Mouse (Mus musculus) lung, postnatal 0 days (tissue): ENCODE results near the gene Mkrn1. TPM values are rescaled to one million over a fixed set of nuclear protein-coding genes. Genes with fewer than 3 reads are reported as not detected.

Experiments
- ATAC-seq: fragments of 200-750 bp; cut with Nextera tagmentation; 2 replicates; pipeline ENCODE4 v1.8.0; 2017; ENCODE audit warnings: moderate library complexity
- DNase-seq: peaks from one replicate; pipeline ENCODE4 v3.0.0-alpha.2; 2016; ENCODE audit warnings: low spot score
- H3K27ac ChIP-seq: fragments of 300-500 bp; sonication (generic); 2 replicates; pipeline ENCODE4 v1.5.1; 2014; ENCODE audit warnings: antibody characterized with exemption, mild to moderate bottlenecking, low read length, mixed read lengths
- H3K27me3 ChIP-seq: fragments of 300-500 bp; sonication (generic); replicated peaks from 2 replicates; pipeline ENCODE4 v1.6.1; 2014; ENCODE audit warnings: low read length, mixed read lengths; ENCODE audit not compliant: insufficient read depth
- H3K36me3 ChIP-seq: fragments of 300-500 bp; sonication (generic); 2 replicates; pipeline ENCODE4 v1.6.1; 2014; ENCODE audit warnings: low read length, mixed read lengths; ENCODE audit not compliant: insufficient read depth
- H3K4me1 ChIP-seq: fragments of 300-500 bp; sonication (generic); 2 replicates; pipeline ENCODE4 v1.6.1; 2014; ENCODE audit warnings: antibody characterized with exemption, low read depth, low read length, mixed read lengths; ENCODE audit not compliant: insufficient read depth
- H3K4me2 ChIP-seq: fragments of 300-500 bp; sonication (generic); replicated peaks from 2 replicates; pipeline ENCODE4 v1.6.1; 2014; ENCODE audit warnings: low read depth, mild to moderate bottlenecking, low read length, moderate library complexity, mixed read lengths
- H3K4me3 ChIP-seq: fragments of 300-500 bp; sonication (generic); 2 replicates; pipeline ENCODE4 v1.5.1; 2014; ENCODE audit warnings: low read depth, low read length
- H3K9ac ChIP-seq: fragments of 300-500 bp; sonication (generic); replicated peaks from 2 replicates; pipeline ENCODE4 v1.6.1; 2014; ENCODE audit warnings: low read depth, mild to moderate bottlenecking
- H3K9me3 ChIP-seq: fragments of 300-500 bp; sonication (generic); 2 replicates; pipeline ENCODE4 v1.6.1; 2016; ENCODE audit warnings: low read length, mixed read lengths
- CTCF ChIP-seq: IDR thresholded peaks from 2 replicates; pipeline ENCODE4 v1.5.1; 2016; ENCODE audit warnings: antibody characterized with exemption, mild to moderate bottlenecking
- EP300 ChIP-seq: IDR thresholded peaks from 2 replicates; pipeline ENCODE4 v1.6.1; 2016; ENCODE audit warnings: antibody characterized with exemption, mild to moderate bottlenecking, control low read depth
- WGBS: fragments of 180-500 bp; shearing (Covaris S2); extraction: QIAGEN DNeasy Blood & Tissue Kit; methylation state at CpG from one replicate; pipeline ENCODE4 v1.1.7; 2014; 5-methylcytosine and 5-hydroxymethylcytosine counted together
- polyA plus RNA-seq: library from polyadenylated mRNA; unstranded; fragments of >200 nt; fragmentation: Nextera tagmentation; extraction: Ambion mirVana; gene quantifications from 2 replicates; pipeline ENCODE4 v1.2.1, GENCODE M21; 2015

Gene Mkrn1
- polyA plus RNA-seq: 125 and 127 TPM in 2 replicates

DNA sequence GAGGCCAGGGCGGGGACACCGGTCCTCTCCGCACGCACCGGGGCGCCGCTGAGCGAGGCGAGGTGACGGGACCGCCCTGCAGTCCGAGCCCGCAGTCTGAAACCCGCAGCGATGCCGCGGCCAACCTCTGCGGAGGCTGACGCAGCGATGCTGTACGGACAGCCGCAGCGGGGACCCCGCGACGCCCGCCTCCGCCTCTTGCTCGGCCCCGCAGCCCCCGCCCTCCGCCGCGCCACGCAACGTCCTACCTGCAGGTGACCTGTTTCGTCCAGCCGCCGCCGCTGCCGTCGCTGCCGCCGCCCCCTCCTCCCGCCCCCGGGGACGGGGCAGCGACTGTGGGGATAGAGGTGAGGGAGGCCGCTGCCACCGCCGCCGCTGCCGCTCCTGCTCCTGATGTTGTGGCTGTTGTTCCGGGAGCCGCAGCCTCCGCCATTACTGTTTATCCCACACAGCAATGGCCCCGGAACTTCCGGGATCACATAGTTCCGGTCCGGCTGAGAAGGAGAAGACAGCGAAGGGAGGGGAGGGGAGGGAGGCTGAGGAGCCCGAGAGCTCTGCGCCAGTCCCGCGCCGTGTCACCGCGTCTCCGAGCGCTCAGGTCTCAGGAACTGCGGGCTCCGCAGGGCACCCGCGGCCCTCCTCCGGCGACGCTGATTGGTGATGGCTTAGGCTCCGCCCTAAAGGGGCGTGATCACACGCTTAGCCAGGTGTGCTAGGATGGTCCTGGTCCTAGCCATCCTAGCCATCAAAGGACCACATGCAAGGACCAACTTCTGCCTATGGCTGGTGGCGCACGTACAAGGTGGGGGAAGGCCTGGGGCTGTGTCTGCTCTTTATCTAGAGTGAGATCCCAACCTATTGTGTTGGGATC is at the start of gene Mkrn1:
TSS of gene Mkrn1 (minus strand) at position 612 of the 871 bp plus-strand sequence.
- H3K36me3 ChIP-seq: no peaks in the 10 kb centered on the region
- ATAC-seq (peak; percentile 91), DNase-seq (peak; percentile 90)
- TF ChIP-seq CTCF: peak; percentile 18
- TF ChIP-seq EP300: no peak
- H3K4me1 ChIP-seq: peaks cover 4% of the 10 kb centered on the region; the same call in 1 of the 2 replicates
- peak within 1 kb of the TSS; percentile 80 for H3K4me2 ChIP-seq
- WGBS: 1% methylated on average over 70 of the region's 82 CpGs
- H3K4me3 ChIP-seq: peak within 1 kb of the TSS; percentile 97
- H3K27me3 ChIP-seq: no peaks in the 10 kb centered on the region
- peak within 1 kb of the TSS; percentile 86 for H3K27ac ChIP-seq
- peak within 1 kb of the TSS; percentile 84 for H3K9ac ChIP-seq
- no peaks in the 10 kb centered on the region for H3K9me3 ChIP-seq

GRCm38 (mm10) chr6:39469427-39469826 is 49.2 kb upstream of the Mkrn1 start:
- no peaks in the 10 kb centered on the region for H3K27me3 ChIP-seq
- 90% methylated on average over 5 of the region's 5 CpGs for WGBS
- no peak overlapping the region for H3K27ac ChIP-seq
- no peak overlapping the region for H3K9ac ChIP-seq
- no peaks in the 10 kb centered on the region for H3K4me1 ChIP-seq
- H3K36me3 ChIP-seq: 0 out of 2 replicates have a peak, but pooled peaks cover 7% of the 10 kb centered on the region
- DNase-seq: no peak
- H3K4me3 ChIP-seq: no peak overlapping the region
- H3K4me2 ChIP-seq: no peak overlapping the region
- no peak for ATAC-seq
- H3K9me3 ChIP-seq: no peaks in the 10 kb centered on the region
- TF ChIP-seq CTCF: no peak

- ATAC-seq (peak; percentile 73), DNase-seq (peak; percentile 91)
- Histone ChIP-seq H3K27me3 (no peaks in the 10 kb centered on the region), H3K36me3 (no peaks in the 10 kb centered on the region), H3K4me2 (no peak overlapping the region), H3K27ac (no peak overlapping the region), H3K9me3 (no peaks in the 10 kb centered on the region), H3K9ac (no peak overlapping the region), H3K4me1 (no peaks in the 10 kb centered on the region), H3K4me3 (no peak overlapping the region)
- TF ChIP-seq CTCF (peak; percentile 92), EP300 (no peak)
- WGBS: 48% methylated on average over 16 of the region's 16 CpGs
Measured at GRCm38 (mm10) chr6:39462621-39463538, 42.6 kb upstream of the Mkrn1 start.

DNA sequence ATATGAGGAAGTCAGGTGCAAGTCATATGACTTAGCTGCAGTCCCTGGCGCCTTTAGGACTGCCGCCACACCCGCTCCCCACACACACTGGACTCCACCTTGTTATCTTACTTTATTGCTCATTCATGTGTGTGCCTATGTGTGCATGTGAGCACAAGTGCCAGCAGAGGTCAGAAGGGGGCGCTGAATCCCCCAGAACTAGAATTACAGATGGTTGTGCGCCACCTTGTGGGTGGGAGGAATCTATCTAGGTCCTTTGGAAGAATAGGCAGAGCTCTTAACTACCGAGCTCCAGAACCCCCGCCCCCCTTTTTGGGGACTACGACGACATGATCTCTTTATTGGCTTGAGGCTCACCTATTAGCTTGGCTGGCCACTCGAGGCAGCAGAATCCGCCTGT is 39.8 kb upstream of the Mkrn1 start:
- no peaks in the 10 kb centered on the region for H3K9me3 ChIP-seq
- ATAC-seq (no peak), DNase-seq (no peak)
- no peaks in the 10 kb centered on the region for H3K27me3 ChIP-seq
- WGBS: 97% methylated on average over 11 of the region's 11 CpGs
- H3K27ac ChIP-seq: no peak overlapping the region
- no peak for TF ChIP-seq EP300
- no peak for TF ChIP-seq CTCF
- H3K9ac ChIP-seq: no peak overlapping the region
- no peak overlapping the region for H3K4me2 ChIP-seq
- H3K36me3 ChIP-seq: no peaks in the 10 kb centered on the region
- H3K4me1 ChIP-seq: no peaks in the 10 kb centered on the region
- H3K4me3 ChIP-seq: no peak overlapping the region

DNA sequence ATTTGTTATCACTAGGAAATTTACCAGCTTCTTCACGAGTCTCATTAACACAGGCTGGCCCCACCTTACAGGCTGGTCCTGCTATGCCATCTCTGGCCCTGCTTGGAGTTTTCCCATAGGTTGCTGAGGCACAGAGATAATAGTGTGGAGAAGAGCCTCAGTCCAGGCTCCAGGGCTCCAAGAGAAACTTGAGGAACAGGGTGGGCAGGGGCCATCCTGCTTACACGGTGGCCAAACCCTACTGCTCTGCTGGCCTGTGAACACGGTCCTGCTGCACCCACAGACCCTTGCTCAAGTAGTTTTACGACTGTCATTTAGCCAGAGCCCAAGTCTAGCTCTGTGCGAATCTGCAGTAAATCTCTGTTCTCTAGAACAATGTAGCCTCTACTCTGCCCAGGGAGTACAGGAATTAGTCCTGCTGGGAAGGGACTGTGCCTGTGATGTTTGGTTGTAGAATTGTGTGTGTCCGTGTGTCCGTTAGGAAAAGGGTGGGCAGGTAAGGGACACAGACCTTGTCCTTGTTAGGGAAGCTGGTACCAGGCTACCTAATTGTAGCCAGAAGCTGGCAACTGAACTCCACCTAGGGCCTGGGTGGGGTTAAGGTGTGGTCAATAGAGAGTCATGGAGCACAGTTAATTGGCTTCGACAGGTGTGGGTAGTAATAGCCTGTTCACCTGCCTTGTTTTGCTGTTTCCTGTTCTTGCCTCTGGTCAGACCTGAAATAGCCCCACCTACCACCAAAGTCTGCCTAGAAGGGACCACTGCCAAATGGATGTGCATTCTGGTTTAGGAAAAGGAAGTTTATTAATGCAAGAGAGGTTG is 35.3 kb upstream of the Mkrn1 start:
- TF ChIP-seq CTCF (no peak), EP300 (no peak)
- Histone ChIP-seq H3K9ac (no peak overlapping the region), H3K4me3 (no peak overlapping the region), H3K36me3 (no peaks in the 10 kb centered on the region), H3K27ac (no peak overlapping the region), H3K4me2 (no peak overlapping the region), H3K4me1 (no peaks in the 10 kb centered on the region), H3K9me3 (no peaks in the 10 kb centered on the region), H3K27me3 (no peaks in the 10 kb centered on the region)
- 73% methylated on average over 8 of the region's 8 CpGs for WGBS
- ATAC-seq (no peak), DNase-seq (no peak)
